Mouse (Mus musculus) adrenal gland, adult (tissue): ENCODE results near the gene Olfr818.
"Not testable (repeated sequence)": the region's sequence is repeated elsewhere in the genome, so short reads cannot be mapped to it uniquely, and the experiment has no call there.

Source experiments
- DNase-seq, 2 experiments: peaks; one replicate each; pipeline ENCODE4 v3.0.0; 2022 to 2023; ENCODE audit warnings: low spot score in 1 of 2; ENCODE audit not compliant: inconsistent age in 2 of 2

Olfr818 gene

GRCm38 (mm10) chr10:129949000-129949399 lies at the start of gene Olfr818:
Gene Olfr818 (minus strand): TSS chr10:129949100.
- no peak for DNase-seq

- DNase-seq = not testable (repeated sequence)
Measured at GRCm38 (mm10) chr10:129984962-129985361, 36.1 kb upstream of the Olfr818 start, which contains the start of gene Gm10310. Gene Gm10310 (minus strand): TSS chr10:129985062.

DNA sequence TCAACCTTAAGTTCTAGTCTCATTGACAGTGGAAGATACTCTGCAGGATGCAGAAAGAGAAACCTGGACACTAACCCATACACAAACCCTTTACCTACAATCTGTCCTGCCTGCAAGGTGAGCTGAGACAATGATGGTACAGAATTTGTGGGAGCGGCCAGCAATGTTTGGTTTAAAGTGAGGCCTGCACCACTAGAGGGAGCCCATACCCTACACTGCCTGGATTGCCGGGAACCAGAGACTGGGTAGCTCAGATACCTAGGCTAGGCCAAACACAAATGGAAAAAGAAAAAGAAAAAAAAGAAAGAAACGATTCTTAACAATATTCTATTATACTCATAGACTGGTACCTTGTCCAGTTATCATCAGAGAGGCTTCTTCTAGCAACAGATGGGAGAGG lies 33.0 kb upstream of the Olfr818 start:
- not testable (repeated sequence) for DNase-seq

DNA sequence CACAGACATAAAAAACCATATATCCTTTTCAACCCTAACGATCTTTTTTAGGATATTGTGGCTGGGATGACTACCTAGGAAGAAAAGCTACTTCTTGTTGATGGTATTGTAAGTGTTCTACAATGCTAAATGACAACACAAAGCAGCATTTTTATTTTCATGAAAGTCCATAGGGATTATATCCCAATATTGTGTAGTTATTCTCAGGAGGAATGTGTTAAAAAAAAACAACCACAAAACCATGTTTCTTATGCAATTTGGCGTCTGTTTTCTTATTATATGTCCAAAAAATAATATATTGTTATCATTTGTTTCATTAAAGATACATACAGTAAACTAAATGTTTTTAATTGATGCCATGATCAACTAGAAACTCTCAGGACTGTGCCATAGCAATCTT lies 27.1 kb upstream of the Olfr818 start, which contains the start of gene Olfr247:
Gene Olfr247, minus strand, starts transcription at position 101 of the 400 bp plus-strand sequence.
- DNase-seq = not testable (repeated sequence)

- DNase-seq = not testable (repeated sequence)
Measured at GRCm38 (mm10) chr10:129972994-129973393, 24.1 kb upstream of the Olfr818 start.

DNA sequence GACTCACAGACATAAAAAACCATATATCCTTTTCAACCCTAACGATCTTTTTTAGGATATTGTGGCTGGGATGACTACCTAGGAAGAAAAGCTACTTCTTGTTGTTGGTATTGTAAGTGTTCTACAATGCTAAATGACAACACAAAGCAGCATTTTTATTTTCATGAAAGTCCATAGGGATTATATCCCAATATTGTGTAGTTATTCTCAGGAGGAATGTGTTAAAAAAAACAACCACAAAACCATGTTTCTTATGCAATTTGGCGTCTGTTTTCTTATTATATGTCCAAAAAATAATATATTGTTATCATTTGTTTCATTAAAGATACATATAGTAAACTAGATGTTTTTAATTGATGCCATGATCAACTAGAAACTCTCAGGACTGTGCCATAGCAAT lies 18.3 kb upstream of the Olfr818 start, which contains the start of gene Olfr819:
Gene Olfr819, minus strand, starts transcription at position 101 of the 400 bp plus-strand sequence.
- not testable (repeated sequence) for DNase-seq

- DNase-seq = peak in 1 of 2 experiments; percentile 6
Measured at GRCm38 (mm10) chr10:129966232-129966631, 17.3 kb upstream of the Olfr818 start.

DNA sequence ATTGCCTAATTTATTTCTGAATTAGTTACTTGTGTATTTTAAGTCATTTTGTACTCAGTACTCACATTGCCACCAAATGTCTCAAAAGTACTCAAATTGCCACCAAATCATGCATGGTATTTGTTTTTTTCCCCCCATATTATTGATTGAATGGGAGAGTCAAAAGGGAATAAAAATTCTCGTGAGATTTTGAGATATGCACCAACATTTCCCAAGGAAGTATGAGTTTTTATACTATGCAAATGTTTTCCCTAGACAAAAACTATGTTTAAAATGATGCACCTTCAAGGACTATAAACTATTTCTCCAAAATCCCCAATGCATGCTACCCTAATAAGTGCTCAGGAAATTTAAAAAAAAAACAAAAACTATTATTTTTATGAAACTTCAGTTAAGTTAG lies 33.4 kb downstream of the Olfr818 start, which contains the start of gene Olfr816:
Gene Olfr816, minus strand, starts transcription at position 101 of the 400 bp plus-strand sequence.
- DNase-seq = no peak

GRCm38 (mm10) chr10:129905767-129906166 lies 43.1 kb downstream of the Olfr818 start, which contains the start of gene Olfr815:
Gene Olfr815 (minus strand): TSS chr10:129905867.
- not testable (repeated sequence) for DNase-seq
